Mouse (Mus musculus) stomach, postnatal 0 days (tissue): ENCODE measurements at regions not wholly inside any gene's neighbourhood (a gene's known extent, or its start where the extent isn't known, plus 50 kb on each side); places are given as distances from the start of the nearest gene placed in this dataset.

ENCODE experiments used
- CTCF ChIP-seq: IDR thresholded peaks from 2 replicates; pipeline ENCODE4 v1.5.1; 2016; ENCODE audit warnings: antibody characterized with exemption, low read depth, mild to moderate bottlenecking, moderate library complexity
- EP300 ChIP-seq: optimal IDR thresholded peaks from 2 replicates; pipeline ENCODE3; 2016; ENCODE audit warnings: antibody characterized with exemption

DNA sequence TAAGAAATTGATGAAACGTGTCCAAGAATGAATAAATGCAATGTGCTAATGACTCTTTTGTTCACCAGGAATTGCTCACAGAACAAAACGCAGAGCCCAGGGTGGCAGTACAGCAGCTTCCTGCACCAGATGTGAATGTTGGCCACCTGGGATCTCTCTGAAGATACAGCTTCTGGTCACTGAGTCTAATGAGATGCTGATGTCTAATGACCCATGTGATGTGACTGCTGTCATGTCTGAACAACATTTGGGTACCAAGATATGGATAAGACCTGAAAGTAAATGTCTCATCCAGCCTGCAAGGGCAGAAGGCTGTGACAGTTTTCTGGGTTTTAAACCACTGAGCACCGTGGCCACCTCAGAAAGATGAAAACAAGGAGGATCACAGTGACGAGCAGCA is 252.1 kb upstream of the Actbl2 start:
- TF ChIP-seq CTCF (no peak), EP300 (no peak)
